Mouse (Mus musculus) embryonic facial prominence, embryonic 12.5 days (tissue): Measurements from ENCODE around the gene Zkscan16. TPM values are rescaled to one million over a fixed set of nuclear protein-coding genes. Genes with fewer than 3 reads are reported as not detected.

Source experiments
- ATAC-seq: fragments of 200-750 bp; cut with Nextera tagmentation; 2 replicates; pipeline ENCODE4 v1.8.0; 2017; ENCODE audit not compliant: insufficient number of reproducible peaks, insufficient read depth, low FRiP score, low TSS enrichment
- H3K27ac ChIP-seq: fragments of 300-500 bp; sonication (generic); 2 replicates; pipeline ENCODE4 v1.5.1; 2016; ENCODE audit warnings: mild to moderate bottlenecking
- H3K27me3 ChIP-seq: fragments of 300-500 bp; sonication (generic); 2 replicates; pipeline ENCODE4 v1.6.1; 2016; ENCODE audit warnings: mild to moderate bottlenecking, moderate library complexity
- H3K36me3 ChIP-seq: fragments of 300-500 bp; sonication (generic); 2 replicates; pipeline ENCODE4 v1.6.1; 2016; ENCODE audit warnings: mild to moderate bottlenecking
- H3K4me1 ChIP-seq: fragments of 300-500 bp; sonication (generic); 2 replicates; pipeline ENCODE4 v1.6.1; 2016
- H3K4me2 ChIP-seq: fragments of 300-500 bp; sonication (generic); replicated peaks from 2 replicates; pipeline ENCODE4 v1.6.1; 2016; ENCODE audit warnings: mild to moderate bottlenecking, moderate library complexity
- H3K4me3 ChIP-seq: fragments of 300-500 bp; sonication (generic); 2 replicates; pipeline ENCODE4 v1.5.1; 2016; ENCODE audit warnings: mild to moderate bottlenecking
- H3K9ac ChIP-seq: fragments of 300-500 bp; sonication (generic); 2 replicates; pipeline ENCODE4 v1.6.1; 2016; ENCODE audit warnings: mild to moderate bottlenecking, moderate library complexity
- H3K9me3 ChIP-seq: fragments of 300-500 bp; sonication (generic); 2 replicates; pipeline ENCODE4 v1.6.1; 2016; ENCODE audit warnings: mild to moderate bottlenecking, moderate library complexity
- WGBS: fragments of 180-500 bp; shearing (Covaris S2); methylation state at CpG from one replicate; pipeline ENCODE4 v1.1.7; 2016; 5-methylcytosine and 5-hydroxymethylcytosine counted together
- polyA plus RNA-seq: library from polyadenylated mRNA; unstranded; fragments of >200 nt; fragmentation: Nextera tagmentation; extraction: Ambion mirVana; gene quantifications from 2 replicates; pipeline ENCODE4 v1.2.1, GENCODE M21; 2016

Gene Zkscan16
- polyA plus RNA-seq: 1.3 and 1.5 TPM in 2 replicates

DNA sequence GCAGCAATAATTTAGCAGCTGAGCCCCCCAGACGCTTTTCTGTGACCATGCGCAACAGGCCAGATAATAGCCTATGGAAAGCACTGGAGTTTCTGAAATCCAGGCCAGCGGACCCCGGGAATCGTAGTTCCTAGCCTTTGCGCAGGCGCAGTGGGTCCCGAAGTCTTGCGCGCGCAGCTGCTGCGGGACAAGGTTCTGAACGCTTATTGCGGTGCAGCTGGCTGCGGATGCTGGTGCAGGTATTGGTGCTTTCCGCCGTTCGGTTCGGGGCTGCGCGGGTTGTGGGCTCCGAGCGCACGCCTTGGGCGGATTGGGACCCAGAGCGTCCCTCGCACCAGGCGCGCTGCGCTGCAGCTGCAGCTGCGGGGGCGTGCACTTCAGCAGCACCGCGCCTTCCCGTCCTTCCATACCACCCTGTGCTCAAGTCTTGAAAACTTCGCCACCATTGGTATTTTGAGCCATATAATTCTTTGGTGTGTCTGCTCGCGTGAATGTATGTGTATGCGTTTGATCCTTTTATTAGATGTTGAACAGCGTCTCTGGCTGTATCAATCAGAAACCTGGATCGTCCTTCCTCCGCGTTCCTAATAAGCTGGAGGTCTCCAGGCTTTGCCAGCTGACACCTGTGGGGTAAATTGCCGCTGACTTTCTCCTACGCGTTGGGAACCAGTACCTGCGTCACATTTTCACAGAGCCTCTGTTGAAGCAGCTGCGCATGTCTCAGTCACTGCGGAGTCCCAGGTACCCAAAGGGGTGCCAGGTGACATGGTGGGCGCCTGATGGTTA, at the start of gene Zkscan16:
Gene Zkscan16, plus strand, starts transcription at position 209 of the 786 bp plus-strand sequence.
- Histone ChIP-seq H3K9me3 (no peaks in the 10 kb centered on the region), H3K4me3 (peak within 1 kb of the TSS; percentile 67), H3K9ac (peak within 1 kb of the TSS; percentile 66), H3K27ac (no peak within 1 kb of the TSS), H3K4me1 (peaks cover 12% of the 10 kb centered on the region; the same call in 1 of the 2 replicates), H3K27me3 (no peaks in the 10 kb centered on the region), H3K36me3 (no peaks in the 10 kb centered on the region), H3K4me2 (peak within 1 kb of the TSS; percentile 79)
- peak; percentile 75 for ATAC-seq
- WGBS: 1% methylated on average over 50 of the region's 50 CpGs

DNA sequence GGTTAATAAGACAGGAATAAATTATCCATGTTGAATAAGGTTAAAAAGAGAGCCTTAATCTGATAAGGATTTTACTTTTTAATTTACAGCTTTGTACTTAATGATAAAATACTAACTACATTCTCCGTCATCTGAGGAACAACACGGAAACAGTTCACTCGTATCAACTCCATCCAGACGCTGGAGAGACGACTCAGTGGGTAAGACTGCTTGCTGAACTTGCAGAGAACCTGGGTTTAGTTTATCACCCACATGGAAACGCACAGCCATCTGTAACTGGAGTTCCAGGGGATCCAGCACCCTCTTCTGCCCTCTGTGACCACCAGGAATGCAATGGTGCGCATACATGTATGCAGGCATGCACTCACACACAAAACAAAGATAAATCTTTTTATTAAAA, 49.0 kb upstream of the Zkscan16 start:
- no peaks in the 10 kb centered on the region for H3K9me3 ChIP-seq
- H3K27me3 ChIP-seq: no peaks in the 10 kb centered on the region
- 0 out of 2 replicates have a peak, but pooled peaks cover 2% of the 10 kb centered on the region for H3K4me1 ChIP-seq
- no peak overlapping the region for H3K4me3 ChIP-seq
- H3K4me2 ChIP-seq: no peak overlapping the region
- H3K27ac ChIP-seq: no peak overlapping the region
- no peak overlapping the region for H3K9ac ChIP-seq
- WGBS: 82% methylated on average over 7 of the region's 7 CpGs
- H3K36me3 ChIP-seq: no peaks in the 10 kb centered on the region
- ATAC-seq: no peak

DNA sequence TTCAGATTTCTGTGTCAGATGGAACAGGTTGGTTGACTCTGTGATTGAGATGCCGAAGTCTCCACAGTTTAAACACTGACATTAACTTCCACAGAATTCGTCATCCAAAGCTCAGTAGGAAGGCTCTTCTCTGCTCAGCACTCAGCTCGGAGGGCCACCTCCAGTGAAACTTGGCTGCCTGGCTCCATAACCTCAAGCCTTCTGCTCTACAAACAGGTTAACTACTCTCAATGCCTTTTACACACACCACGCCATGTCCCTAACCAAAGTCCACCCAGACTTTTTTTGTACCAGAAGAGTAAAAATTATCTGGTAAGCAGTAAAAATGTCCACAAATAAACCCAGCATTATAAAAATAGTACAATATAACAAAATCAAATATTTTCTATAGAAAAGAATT, 46.0 kb upstream of the Zkscan16 start:
- no peak overlapping the region for H3K9ac ChIP-seq
- no peak overlapping the region for H3K4me2 ChIP-seq
- H3K27me3 ChIP-seq: no peaks in the 10 kb centered on the region
- ATAC-seq: no peak
- 0 out of 2 replicates have a peak, but pooled peaks cover 2% of the 10 kb centered on the region for H3K4me1 ChIP-seq
- H3K4me3 ChIP-seq: no peak overlapping the region
- H3K9me3 ChIP-seq: no peaks in the 10 kb centered on the region
- H3K27ac ChIP-seq: no peak overlapping the region
- 77% methylated on average over 4 of the region's 4 CpGs for WGBS
- H3K36me3 ChIP-seq: no peaks in the 10 kb centered on the region

DNA sequence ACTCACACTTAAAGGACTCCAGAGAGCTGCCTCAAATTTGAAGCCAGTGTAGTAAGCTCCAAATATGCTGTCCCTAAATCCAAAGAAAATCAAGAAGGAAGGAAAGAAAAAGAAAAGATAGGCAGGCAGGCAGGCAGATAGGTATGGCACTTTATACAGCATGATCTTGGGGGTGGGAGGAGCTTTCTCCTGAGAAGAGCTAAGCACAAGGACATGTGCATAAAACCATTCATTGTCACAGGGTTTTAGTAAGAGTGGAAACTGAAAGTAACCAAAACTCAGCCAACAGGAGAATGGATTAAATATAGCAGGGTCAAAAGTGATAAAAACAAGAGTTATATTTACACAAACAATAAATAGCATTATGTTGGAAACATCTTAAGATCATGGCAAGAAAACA, 45.1 kb upstream of the Zkscan16 start:
- ATAC-seq: no peak
- Histone ChIP-seq H3K9ac (no peak overlapping the region), H3K4me2 (no peak overlapping the region), H3K27ac (no peak overlapping the region), H3K9me3 (no peaks in the 10 kb centered on the region), H3K4me1 (0 out of 2 replicates have a peak, but pooled peaks cover under 1% of the 10 kb centered on the region), H3K4me3 (no peak overlapping the region), H3K36me3 (no peaks in the 10 kb centered on the region), H3K27me3 (no peaks in the 10 kb centered on the region)

DNA sequence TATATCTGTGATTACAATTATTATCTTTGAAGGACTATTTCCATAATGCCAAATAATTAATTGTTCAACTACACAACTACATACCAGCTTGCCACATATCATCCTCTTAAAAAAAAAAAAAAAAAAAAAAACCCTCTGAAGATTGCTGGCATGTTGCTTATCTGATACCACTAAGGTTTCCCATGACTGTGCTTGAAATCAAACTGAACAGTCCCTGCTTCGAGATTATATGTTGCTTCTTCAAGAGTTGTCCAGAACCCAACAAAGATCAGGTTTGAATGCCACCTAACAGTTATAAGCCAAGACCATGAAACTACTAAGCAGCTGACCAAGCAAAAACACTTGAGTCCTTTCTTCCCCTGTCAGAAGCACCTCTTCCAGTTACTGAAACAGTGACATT, 36.0 kb upstream of the Zkscan16 start:
- Histone ChIP-seq H3K4me1 (peaks cover 6% of the 10 kb centered on the region), H3K9ac (no peak overlapping the region), H3K36me3 (no peaks in the 10 kb centered on the region), H3K4me2 (no peak overlapping the region), H3K9me3 (no peaks in the 10 kb centered on the region), H3K27me3 (no peaks in the 10 kb centered on the region), H3K27ac (no peak overlapping the region), H3K4me3 (no peak overlapping the region)
- ATAC-seq: no peak
- WGBS: 88% methylated on average over 1 of the region's 1 CpGs

DNA sequence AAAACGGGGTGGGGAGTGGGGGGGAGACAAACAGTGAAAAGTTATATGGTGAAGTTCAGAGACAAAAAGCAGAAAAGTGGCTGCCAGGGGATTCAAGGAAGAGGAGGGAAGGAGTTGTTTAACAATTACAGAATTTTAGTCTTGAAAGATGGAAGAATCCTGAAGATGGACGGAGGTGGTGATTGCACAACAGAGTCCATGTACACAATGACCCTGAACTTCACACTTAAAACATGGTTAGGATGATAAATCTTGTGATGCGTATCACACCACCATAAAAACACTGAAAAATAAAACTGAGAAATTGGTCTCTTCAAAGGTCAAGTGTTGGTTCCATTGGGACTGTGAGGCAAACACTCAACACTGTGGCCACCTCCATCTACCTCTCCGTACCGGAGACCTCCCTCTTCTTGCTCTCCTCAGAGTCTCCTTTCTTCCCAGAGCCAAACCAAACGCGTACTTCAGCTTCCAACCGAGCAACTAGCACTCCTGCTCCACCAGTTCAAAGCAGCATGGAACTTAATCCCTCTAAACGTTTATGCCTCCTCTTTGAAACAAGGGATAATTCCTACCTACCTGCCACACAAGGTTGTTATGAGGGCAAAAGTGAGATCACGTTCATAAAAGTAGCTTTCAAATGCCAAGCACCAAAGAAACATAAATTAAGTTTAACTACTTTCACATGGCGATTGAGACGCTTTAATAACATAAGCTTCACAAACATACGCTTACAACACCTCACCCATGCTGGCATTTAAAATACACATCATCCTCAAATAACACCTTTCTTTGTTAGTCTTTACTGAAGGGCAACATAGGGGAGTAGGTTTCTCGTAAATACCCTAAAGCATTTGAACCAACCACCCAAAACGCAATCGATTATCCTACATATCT, 33.0 kb upstream of the Zkscan16 start:
- no peak for ATAC-seq
- H3K27ac ChIP-seq: no peak overlapping the region

DNA sequence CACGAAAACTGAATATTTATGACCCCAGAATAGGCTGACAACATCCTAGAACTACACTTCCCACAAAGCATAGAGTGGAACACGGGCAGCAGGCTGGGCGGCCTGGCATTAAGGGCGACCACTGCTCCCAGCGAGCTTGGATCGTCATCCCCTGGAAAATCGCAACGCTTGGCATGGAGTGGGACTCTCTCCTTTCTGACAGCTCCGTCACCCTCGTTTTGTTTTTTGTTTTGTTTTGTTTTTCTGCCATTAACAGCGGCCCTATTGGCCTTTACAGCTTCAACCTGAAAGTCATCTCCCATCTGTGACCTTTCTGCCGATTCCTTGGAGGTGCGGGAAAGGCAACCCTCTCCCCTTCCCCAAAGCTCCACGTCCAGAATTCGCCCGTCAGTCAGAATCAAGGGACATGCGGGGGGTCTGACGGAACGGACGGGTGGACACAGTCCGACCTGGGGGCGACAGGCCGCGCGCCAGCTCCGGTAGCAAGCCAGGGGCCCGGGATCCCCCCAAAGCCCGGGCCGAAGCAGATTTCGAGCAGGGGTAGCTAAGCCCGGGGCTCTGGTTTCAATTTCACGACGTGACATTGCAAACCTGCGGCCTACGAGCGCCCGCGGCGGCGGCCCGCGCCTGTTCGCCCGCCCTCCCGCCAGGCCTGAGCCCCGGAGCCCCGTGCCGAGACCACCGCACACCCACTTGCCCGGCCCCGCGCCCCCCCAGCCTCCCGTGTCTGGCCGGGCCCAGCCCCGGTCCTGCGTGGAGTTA, 32.2 kb upstream of the Zkscan16 start:
- WGBS: under 1% methylated on average over 55 of the region's 56 CpGs
- H3K9me3 ChIP-seq: no peaks in the 10 kb centered on the region
- peak overlapping the region; percentile 97 for H3K9ac ChIP-seq
- H3K4me2 ChIP-seq: peak overlapping the region; percentile 55
- H3K4me1 ChIP-seq: peaks cover 6% of the 10 kb centered on the region
- H3K27ac ChIP-seq: peak overlapping the region; percentile 98
- peak; percentile 57 for ATAC-seq
- peak overlapping the region; percentile 89 for H3K4me3 ChIP-seq
- H3K27me3 ChIP-seq: no peaks in the 10 kb centered on the region
- no peaks in the 10 kb centered on the region for H3K36me3 ChIP-seq

More for the DNA sequence above, 33.0 kb upstream of the Zkscan16 start:
- Histone ChIP-seq H3K9ac (peak overlapping the region; percentile 38), H3K4me3 (peak overlapping the region; percentile 89), H3K4me1 (peaks cover 6% of the 10 kb centered on the region), H3K36me3 (no peaks in the 10 kb centered on the region), H3K4me2 (peak overlapping the region; percentile 55), H3K27me3 (no peaks in the 10 kb centered on the region), H3K9me3 (no peaks in the 10 kb centered on the region)
- WGBS: 30% methylated on average over 16 of the region's 16 CpGs

DNA sequence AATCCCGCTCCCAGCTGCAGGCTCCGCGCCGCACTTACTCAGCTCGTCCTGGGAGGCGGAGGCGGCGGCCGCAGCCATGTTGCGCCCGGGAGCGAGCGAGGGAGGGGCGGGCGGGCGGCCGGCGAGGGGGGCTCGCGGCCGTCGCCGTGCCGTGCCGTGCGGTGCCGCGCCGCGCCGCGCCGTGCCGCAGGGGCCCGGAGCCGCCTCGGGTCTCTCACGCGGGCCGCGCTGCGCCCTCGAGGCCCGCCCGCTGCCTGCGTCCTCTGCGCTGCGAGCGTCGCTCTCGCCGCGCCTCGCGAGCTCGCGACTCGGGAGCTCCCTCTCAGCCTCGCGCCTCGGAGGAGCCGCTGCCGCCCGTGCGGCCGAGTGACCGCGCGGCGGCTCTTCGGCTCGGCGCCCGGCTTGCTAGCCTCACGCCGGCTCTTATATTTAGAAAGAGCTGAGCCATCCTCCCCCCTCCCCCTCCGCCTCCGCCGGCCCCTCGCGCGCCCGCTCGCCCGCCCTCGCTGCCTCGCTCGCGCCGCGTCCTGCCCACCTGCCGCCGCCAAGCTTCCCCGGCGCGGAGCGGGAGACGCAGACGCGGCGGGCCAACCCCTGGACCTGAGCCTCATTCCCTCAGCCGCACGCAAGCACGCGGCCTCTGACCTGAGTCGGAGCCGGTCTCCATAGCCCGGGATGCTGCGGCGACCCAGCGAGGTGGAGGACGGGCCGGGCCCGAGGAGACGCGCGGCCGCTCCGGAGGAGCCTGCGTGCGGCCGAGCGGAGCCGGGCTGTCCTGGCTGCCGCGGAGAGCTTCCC, 31.4 kb upstream of the Zkscan16 start:
- H3K27ac ChIP-seq: peak overlapping the region; percentile 98
- under 1% methylated on average over 94 of the region's 126 CpGs for WGBS
- peak overlapping the region; percentile 97 for H3K9ac ChIP-seq
- peak overlapping the region; percentile 89 for H3K4me3 ChIP-seq
- peaks cover 6% of the 10 kb centered on the region for H3K4me1 ChIP-seq
- no peaks in the 10 kb centered on the region for H3K27me3 ChIP-seq
- H3K9me3 ChIP-seq: no peaks in the 10 kb centered on the region
- peak overlapping the region; percentile 55 for H3K4me2 ChIP-seq
- no peaks in the 10 kb centered on the region for H3K36me3 ChIP-seq
- peak; percentile 68 for ATAC-seq

DNA sequence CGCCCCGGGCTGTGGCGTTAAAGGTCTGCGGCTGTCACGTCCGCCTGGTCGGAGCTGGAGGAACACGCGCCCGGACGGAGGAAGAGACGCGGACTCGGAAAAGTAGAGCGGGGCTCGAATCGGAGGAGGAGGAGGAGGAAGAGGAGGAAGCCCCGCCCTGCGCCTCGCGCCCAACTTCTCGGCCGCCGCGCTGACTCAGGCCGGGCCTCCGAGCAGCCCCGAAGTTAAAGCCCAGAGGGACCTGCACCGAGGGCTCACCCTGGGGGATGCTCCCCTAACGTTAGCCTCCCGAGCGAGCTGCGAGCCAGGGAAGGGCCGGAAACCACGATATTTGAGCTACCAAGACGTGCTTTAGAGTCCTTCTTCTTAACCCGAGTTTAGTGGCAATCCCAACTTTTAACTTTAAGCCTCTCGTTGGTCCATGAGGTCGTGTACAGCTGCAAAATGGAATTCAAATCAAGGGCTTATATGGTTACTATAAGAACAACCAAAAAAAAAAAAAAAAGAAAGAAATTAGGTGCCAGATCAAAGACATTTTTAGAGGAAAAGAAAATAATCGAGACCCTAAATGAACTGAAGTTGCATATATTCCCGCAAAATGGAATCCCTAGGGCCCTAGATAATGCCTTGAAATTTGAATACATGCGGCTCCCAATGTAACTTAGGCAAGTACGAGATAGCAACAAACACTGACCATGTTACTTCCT, 30.6 kb upstream of the Zkscan16 start, which contains the start of gene Ecpas:
Gene Ecpas, minus strand, starts transcription at position 121 of the 707 bp plus-strand sequence.
- H3K4me2 ChIP-seq: peak within 1 kb of the TSS; percentile 55
- peak within 1 kb of the TSS; percentile 89 for H3K4me3 ChIP-seq
- ATAC-seq: peak; percentile 72
- peak within 1 kb of the TSS; percentile 97 for H3K9ac ChIP-seq
- WGBS: 3% methylated on average over 43 of the region's 43 CpGs
- no peaks in the 10 kb centered on the region for H3K36me3 ChIP-seq
- H3K27ac ChIP-seq: peak within 1 kb of the TSS; percentile 98
- H3K9me3 ChIP-seq: no peaks in the 10 kb centered on the region
- H3K4me1 ChIP-seq: peaks cover 6% of the 10 kb centered on the region
- no peaks in the 10 kb centered on the region for H3K27me3 ChIP-seq

DNA sequence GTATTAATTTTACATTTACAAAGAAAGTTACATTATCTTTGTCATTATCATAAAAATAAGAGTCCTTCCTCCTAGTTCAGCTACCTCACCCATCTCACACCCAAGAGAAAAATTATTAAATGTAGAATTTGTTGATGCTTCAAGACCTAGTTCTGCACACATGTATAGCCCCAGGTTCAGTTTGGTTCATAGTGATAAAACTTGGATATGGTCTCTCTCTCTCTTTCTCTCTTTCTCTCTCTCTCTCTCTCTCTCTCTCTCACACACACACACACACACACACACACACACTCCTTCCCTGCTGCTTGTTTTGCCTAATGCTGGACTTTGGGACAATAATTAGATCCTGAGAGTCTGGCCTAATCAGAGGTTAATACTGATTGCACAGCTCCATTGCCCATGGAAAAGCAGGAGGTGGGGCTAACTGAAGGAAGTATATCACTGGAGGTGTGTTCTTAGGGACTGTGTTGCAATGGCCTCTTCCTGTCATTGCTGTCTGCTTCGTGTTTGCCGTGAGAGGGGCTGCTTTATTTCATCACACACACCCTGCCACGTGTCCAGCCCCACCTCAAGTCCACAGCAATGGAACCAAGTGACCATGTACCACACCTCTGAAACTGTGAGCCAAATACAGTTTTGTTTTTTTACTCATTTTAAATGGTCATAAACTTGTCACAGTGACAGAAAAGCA, 29.9 kb upstream of the Zkscan16 start:
- Histone ChIP-seq H3K9me3 (no peaks in the 10 kb centered on the region), H3K4me2 (peak overlapping the region; percentile 55), H3K36me3 (no peaks in the 10 kb centered on the region), H3K4me1 (peaks cover 6% of the 10 kb centered on the region), H3K4me3 (no peak overlapping the region; the same call in 1 of the 2 replicates), H3K27ac (no peak overlapping the region), H3K27me3 (no peaks in the 10 kb centered on the region), H3K9ac (no peak overlapping the region)
- WGBS: 40% methylated on average over 3 of the region's 3 CpGs
- no peak for ATAC-seq
